Mouse (Mus musculus): Measurements from ENCODE around the gene Csn1s2b.

GRCm38 (mm10) chr5:87871423-87871822 is 63.5 kb downstream of the Csn1s2b start:
- TF ChIP-seq CTCF (IDR thresholded peaks at IDR 0.05; ENCODE audit: borderline replicate concordance, insufficient read depth, low read depth, low read length): peak; percentile 22; the same call in 1 of the 2 replicates
- TF ChIP-seq POLR2A (IDR thresholded peaks at IDR 0.05; ENCODE audit: borderline replicate concordance, insufficient read depth, low read length): no peak

All from cerebellum, adult 2 months (tissue).